Mouse (Mus musculus): ENCODE results near the gene Fam76a. TPM values are rescaled to one million over a fixed set of nuclear protein-coding genes. Genes with fewer than 3 reads are reported as not detected.

Gene Fam76a
- total RNA-seq, 2 experiments from 2014 or later: 19.8 to 23.0 TPM

- DNase-seq: no peak
Observed at GRCm38 (mm10) chr4:132884844-132885374, 37.4 kb downstream of the Fam76a start.

- DNase-seq: peak; percentile 91
Observed at GRCm38 (mm10) chr4:132884064-132884843, 38.1 kb downstream of the Fam76a start, which contains the start of gene Stx12. Stx12 (minus strand) TSS chr4:132884509.

GRCm38 (mm10) chr4:132883561-132884063 lies 38.7 kb downstream of the Fam76a start:
- DNase-seq: no peak

GRCm38 (mm10) chr4:132874363-132875097 lies 47.8 kb downstream of the Fam76a start:
- DNase-seq: no peak

GRCm38 (mm10) chr4:132873481-132874362 lies 48.6 kb downstream of the Fam76a start:
- DNase-seq: no peak

- no peak for DNase-seq
Observed at GRCm38 (mm10) chr4:132871116-132871515, 51.2 kb downstream of the Fam76a start.

- DNase-seq: no peak
Observed at GRCm38 (mm10) chr4:132864856-132865255, 57.5 kb downstream of the Fam76a start.

GRCm38 (mm10) chr4:132863012-132863411 lies 59.3 kb downstream of the Fam76a start:
- no peak for DNase-seq

GRCm38 (mm10) chr4:132860880-132861279 lies 61.5 kb downstream of the Fam76a start:
- no peak for DNase-seq

Other genes with a start within 250 kb of the Fam76a start
- gene Xkr8, start 190.0 kb downstream of the Fam76a start, total RNA-seq (2021): 1 to 10 TPM; 1.0 to 1.4 TPM
- gene Smpdl3b, start 165.3 kb downstream of the Fam76a start, total RNA-seq (2021): 1 to 10 TPM in 1 of 2 experiments, under 1 TPM in 1; 0.59 to 1.0 TPM
- gene Rpa2, start 154.2 kb downstream of the Fam76a start, total RNA-seq (2021): 10 to 100 TPM; 11.2 to 12.4 TPM
- 1 to 10 TPM in 1 of 2 experiments, under 1 TPM in 1; 0.69 to 1.2 TPM for gene Themis2, start 126.2 kb downstream of the Fam76a start, total RNA-seq (2021)
- 10 to 100 TPM; 13.1 to 13.5 TPM for gene Ppp1r8, start 79.4 kb downstream of the Fam76a start, total RNA-seq (2021)
- 10 to 100 TPM; 20.7 to 23.3 TPM for gene Stx12, start 38.0 kb downstream of the Fam76a start, total RNA-seq (2021)
- gene Fgr, start 51.5 kb upstream of the Fam76a start, total RNA-seq (2021): under 1 TPM in 1 of 2 experiments, not detected in 1; 0.43 TPM
- 10 to 100 TPM; 29.3 to 32.8 TPM for gene Ahdc1, start 88.7 kb upstream of the Fam76a start, total RNA-seq (2021)
- 10 to 100 TPM; 33.8 to 39.7 TPM for gene Wasf2, start 207.9 kb upstream of the Fam76a start, total RNA-seq (2021)